Mouse (Mus musculus): ENCODE results near the gene Poglut1. TPM values are rescaled to one million over a fixed set of nuclear protein-coding genes. Genes with fewer than 3 reads are reported as not detected.
"Not testable (repeated sequence)": the region's sequence is repeated elsewhere in the genome, so short reads cannot be mapped to it uniquely, and the experiment has no call there.

Gene Poglut1
- total RNA-seq, 1 experiment from 2014 or later: 34.0 TPM

- DNase-seq: peak; percentile 77
These were observed 13.4 kb downstream of the Poglut1 start for GRCm38 (mm10) chr16:38536544-38537146.

GRCm38 (mm10) chr16:38526264-38526663, 23.8 kb downstream of the Poglut1 start:
- no peak for DNase-seq

GRCm38 (mm10) chr16:38522129-38523084, 27.7 kb downstream of the Poglut1 start, which contains the start of gene Timmdc1:
Gene Timmdc1 (minus strand): TSS chr16:38522663.
- DNase-seq: peak; percentile 96

GRCm38 (mm10) chr16:38521211-38521987, 28.7 kb downstream of the Poglut1 start:
- no peak for DNase-seq

GRCm38 (mm10) chr16:38519140-38519539, 30.9 kb downstream of the Poglut1 start:
- no peak for DNase-seq

GRCm38 (mm10) chr16:38510846-38511245, 39.2 kb downstream of the Poglut1 start:
- DNase-seq: no peak

GRCm38 (mm10) chr16:38506041-38506634, 43.9 kb downstream of the Poglut1 start:
- DNase-seq: peak; percentile 50

GRCm38 (mm10) chr16:38503528-38503927, 46.5 kb downstream of the Poglut1 start:
- no peak for DNase-seq

- no peak for DNase-seq
These were observed 47.6 kb downstream of the Poglut1 start for GRCm38 (mm10) chr16:38502469-38502868.

GRCm38 (mm10) chr16:38496604-38497140, 53.4 kb downstream of the Poglut1 start:
- no peak for DNase-seq

GRCm38 (mm10) chr16:38493890-38494289, 56.2 kb downstream of the Poglut1 start:
- no peak for DNase-seq

GRCm38 (mm10) chr16:38492551-38492950, 57.5 kb downstream of the Poglut1 start:
- DNase-seq: no peak

- DNase-seq: no peak
These were observed 66.3 kb downstream of the Poglut1 start for GRCm38 (mm10) chr16:38483582-38484309.

- DNase-seq: peak; percentile 47
These were observed 67.1 kb downstream of the Poglut1 start for GRCm38 (mm10) chr16:38482780-38483562.

GRCm38 (mm10) chr16:38481327-38481726, 68.7 kb downstream of the Poglut1 start:
- no peak for DNase-seq

- no peak for DNase-seq
These were observed 71.8 kb downstream of the Poglut1 start for GRCm38 (mm10) chr16:38478296-38478695.

GRCm38 (mm10) chr16:38477241-38477608, 72.8 kb downstream of the Poglut1 start:
- not testable (repeated sequence) for DNase-seq

- DNase-seq: peak; percentile 48
These were observed 73.5 kb downstream of the Poglut1 start for GRCm38 (mm10) chr16:38476312-38477240.

GRCm38 (mm10) chr16:38475681-38476311, 74.3 kb downstream of the Poglut1 start:
- no peak for DNase-seq

All from adrenal gland, postnatal 25 days (tissue).